Mouse (Mus musculus): ENCODE measurements at regions not wholly inside any gene's neighbourhood (a gene's known extent, or its start where the extent isn't known, plus 50 kb on each side); places are given as distances from the start of the nearest gene placed in this dataset.

DNA sequence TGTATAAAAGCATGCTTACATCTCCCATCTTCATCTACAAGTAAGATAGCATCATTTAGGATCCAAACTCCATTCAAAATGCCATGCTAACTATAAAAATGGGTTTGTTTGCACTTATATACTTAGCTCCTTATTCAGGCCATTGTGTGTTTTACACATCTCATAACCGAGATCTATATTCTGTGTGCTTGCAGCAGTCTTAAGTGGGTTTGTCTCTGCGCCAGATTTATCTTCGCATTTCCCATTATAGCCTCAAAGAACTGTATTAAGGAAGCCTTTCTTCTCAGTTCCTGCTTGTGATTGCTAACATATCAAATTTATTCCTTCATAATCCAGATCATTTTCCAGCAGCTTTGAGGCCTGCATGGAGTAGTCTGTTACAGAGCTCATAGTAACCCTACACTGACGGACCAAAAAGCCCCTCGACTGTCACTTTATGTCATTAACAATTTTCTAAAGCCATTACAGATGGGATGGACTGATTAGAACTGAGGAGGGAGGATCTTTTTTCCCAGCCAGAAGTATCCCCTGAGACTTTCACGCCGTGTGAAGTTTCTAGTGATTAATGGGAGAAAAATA is 607.6 kb downstream of the Gm43517 start:
- Histone ChIP-seq H3K4me3 (ENCODE audit: insufficient read depth, low read length) (no peak overlapping the region), H3K4me1 (ENCODE audit: control insufficient read depth, insufficient read depth, low read length) (no peaks in the 10 kb centered on the region), H3K27ac (ENCODE audit: insufficient read depth, low read length) (no peak overlapping the region)
- TF ChIP-seq CTCF (IDR thresholded peaks at IDR 0.05; ENCODE audit: borderline replicate concordance, insufficient read depth, low read length) (no peak), POLR2A (IDR thresholded peaks at IDR 0.05; ENCODE audit: low read depth, low read length) (no peak)

DNA sequence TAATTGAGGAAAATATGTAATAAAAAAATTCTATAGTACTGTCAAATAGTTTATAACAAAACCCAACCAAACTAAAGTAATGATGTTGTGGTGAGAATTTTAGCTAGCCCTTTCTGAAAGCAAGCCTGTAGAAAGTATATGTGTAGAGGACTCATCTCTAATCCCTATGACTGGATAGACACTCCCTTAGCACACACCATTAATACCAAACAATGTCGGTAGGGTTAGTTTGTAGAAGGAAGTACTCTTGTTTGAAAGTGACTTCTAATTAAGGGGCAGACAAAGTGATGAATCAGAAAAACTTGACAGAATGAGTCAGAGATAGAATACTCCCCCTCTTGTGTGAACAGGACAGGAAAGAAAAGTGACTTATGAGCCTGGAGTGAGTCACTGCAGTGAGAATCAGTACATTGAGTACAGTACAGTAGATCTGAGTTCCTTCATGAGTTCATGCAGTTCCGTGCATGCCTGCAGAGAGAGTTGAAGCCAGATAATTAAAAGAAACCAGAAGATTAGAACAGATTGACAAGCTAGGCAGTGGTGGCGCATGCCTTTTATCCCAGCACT is 610.0 kb downstream of the Prkd1 start:
- no peak for TF ChIP-seq CTCF (IDR thresholded peaks at IDR 0.05; ENCODE audit: borderline replicate concordance, insufficient read depth, low read length)
- Histone ChIP-seq H3K4me3 (ENCODE audit: insufficient read depth, low read length) (no peak overlapping the region), H3K4me1 (ENCODE audit: control insufficient read depth, insufficient read depth, low read length) (no peaks in the 10 kb centered on the region), H3K27ac (ENCODE audit: insufficient read depth, low read length) (no peak overlapping the region)

DNA sequence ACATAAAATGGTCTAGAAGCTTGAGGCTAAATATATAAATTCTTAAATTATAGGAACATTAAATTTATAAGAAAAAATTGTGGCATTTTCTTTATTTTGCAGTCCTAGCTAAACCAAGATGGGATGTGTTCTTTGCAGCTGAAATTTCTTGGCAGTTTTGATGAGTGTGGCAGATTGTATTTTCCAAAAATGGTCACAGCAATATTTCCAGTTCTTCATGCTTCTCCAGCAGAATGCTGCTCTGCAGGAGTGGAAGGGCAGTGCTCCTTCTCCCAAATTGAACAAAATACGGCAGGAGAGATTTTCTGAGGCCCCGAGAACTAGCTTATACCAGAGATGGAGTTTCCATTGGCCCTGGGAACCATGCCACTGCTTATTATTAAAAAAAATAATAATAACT is 587.6 kb downstream of the Prkd1 start:
- Histone ChIP-seq H3K4me1 (ENCODE audit: control insufficient read depth, insufficient read depth, low read length) (no peaks in the 10 kb centered on the region), H3K4me3 (ENCODE audit: insufficient read depth, low read length) (no peak overlapping the region), H3K27ac (ENCODE audit: insufficient read depth, low read length) (no peak overlapping the region)
- TF ChIP-seq POLR2A (IDR thresholded peaks at IDR 0.05; ENCODE audit: low read depth, low read length), result no peak
- TF ChIP-seq CTCF (IDR thresholded peaks at IDR 0.05; ENCODE audit: borderline replicate concordance, insufficient read depth, low read length), result no peak

DNA sequence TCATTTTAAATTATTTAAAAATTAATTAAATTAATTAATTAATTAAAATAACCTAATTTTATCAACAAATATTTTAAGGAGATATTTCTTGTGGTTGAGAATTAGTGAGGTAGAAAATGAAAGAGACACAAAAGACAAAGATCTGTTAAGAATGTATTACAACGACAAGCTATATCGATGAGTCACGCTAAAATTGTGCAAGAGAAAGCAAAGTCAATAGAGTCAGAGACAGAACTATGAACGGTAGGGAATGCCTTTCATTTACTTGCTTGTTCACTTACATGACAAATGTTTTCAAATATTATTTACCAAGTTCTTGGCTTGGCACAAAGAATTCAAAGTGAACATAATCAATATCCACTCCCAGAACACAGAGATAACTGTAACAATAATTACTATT is 582.5 kb downstream of the Prkd1 start:
- Histone ChIP-seq H3K4me3 (ENCODE audit: insufficient read depth, low read length) (no peak overlapping the region), H3K27ac (ENCODE audit: insufficient read depth, low read length) (no peak overlapping the region), H3K4me1 (ENCODE audit: control insufficient read depth, insufficient read depth, low read length) (no peaks in the 10 kb centered on the region)
- no peak for TF ChIP-seq POLR2A (IDR thresholded peaks at IDR 0.05; ENCODE audit: low read depth, low read length)
- no peak for TF ChIP-seq CTCF (IDR thresholded peaks at IDR 0.05; ENCODE audit: borderline replicate concordance, insufficient read depth, low read length)

DNA sequence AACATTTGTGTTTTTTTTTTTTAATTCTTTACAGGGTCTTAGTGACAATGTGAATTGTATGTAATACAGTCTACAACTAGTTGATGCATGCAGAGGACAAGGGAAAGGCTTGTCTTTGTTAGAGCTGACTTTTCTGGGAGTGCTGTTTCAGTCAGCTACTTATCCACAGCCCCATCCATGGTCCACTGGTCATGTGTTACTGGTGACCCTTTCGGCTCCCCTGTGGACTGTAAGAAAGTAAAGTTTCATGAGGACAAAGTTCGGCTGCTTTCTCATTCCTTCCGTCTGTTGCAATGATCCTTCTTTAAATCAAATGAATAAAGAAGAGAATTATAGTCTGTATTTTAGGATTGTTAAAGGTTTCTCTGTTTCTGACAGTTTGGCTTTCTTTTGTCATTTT is 577.1 kb downstream of the Prkd1 start:
- H3K4me1 ChIP-seq (ENCODE audit: control insufficient read depth, insufficient read depth, low read length), result no peaks in the 10 kb centered on the region
- no peak overlapping the region for H3K4me3 ChIP-seq (ENCODE audit: insufficient read depth, low read length)
- TF ChIP-seq CTCF (IDR thresholded peaks at IDR 0.05; ENCODE audit: borderline replicate concordance, insufficient read depth, low read length) (no peak), POLR2A (IDR thresholded peaks at IDR 0.05; ENCODE audit: low read depth, low read length) (no peak)
- no peak overlapping the region for H3K27ac ChIP-seq (ENCODE audit: insufficient read depth, low read length)

DNA sequence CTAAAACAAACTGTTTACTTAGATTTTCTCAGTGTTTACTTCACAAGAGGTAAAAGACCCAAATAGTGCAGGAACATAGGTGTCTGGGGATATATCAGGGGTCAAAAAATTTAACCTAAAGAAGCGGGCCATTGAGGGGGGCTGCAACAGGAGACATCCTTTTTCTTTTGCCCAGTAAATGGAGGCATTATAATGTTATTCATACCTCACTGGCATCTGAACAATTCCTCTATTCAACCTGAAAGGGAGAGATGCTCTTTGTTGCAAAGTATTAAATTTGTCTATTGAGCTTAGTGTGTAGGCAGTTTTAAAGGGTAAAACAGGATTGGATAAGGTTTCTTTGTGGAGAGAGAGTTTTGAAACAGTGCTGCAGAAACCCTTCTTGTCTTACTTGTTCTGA is 576.5 kb downstream of the Prkd1 start:
- TF ChIP-seq CTCF (IDR thresholded peaks at IDR 0.05; ENCODE audit: borderline replicate concordance, insufficient read depth, low read length), result no peak
- no peak for TF ChIP-seq POLR2A (IDR thresholded peaks at IDR 0.05; ENCODE audit: low read depth, low read length)
- Histone ChIP-seq H3K27ac (ENCODE audit: insufficient read depth, low read length) (no peak overlapping the region), H3K4me1 (ENCODE audit: control insufficient read depth, insufficient read depth, low read length) (no peaks in the 10 kb centered on the region), H3K4me3 (ENCODE audit: insufficient read depth, low read length) (no peak overlapping the region)

DNA sequence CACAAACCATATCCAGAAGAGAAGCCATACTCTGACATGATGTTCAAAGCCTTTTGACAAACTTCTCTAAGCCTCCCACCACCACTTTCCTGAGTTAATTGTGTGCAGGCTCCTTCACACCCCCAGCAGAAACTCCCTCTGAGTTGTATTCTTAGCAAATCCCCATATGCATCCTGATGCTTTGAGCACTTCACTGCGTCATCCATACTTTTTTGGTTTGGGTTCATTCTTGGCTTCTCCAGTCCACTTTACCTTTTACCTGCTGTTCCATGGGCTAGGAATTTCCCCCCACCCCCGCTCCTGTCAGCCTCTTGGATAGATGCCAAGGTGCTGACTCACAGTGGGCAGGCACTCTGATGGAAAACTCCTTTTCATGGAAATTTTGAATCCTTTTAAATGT is 575.2 kb downstream of the Prkd1 start:
- Histone ChIP-seq H3K27ac (ENCODE audit: insufficient read depth, low read length) (no peak overlapping the region), H3K4me1 (ENCODE audit: control insufficient read depth, insufficient read depth, low read length) (no peaks in the 10 kb centered on the region), H3K4me3 (ENCODE audit: insufficient read depth, low read length) (no peak overlapping the region)
- TF ChIP-seq POLR2A (IDR thresholded peaks at IDR 0.05; ENCODE audit: low read depth, low read length), result no peak
- TF ChIP-seq CTCF (IDR thresholded peaks at IDR 0.05; ENCODE audit: borderline replicate concordance, insufficient read depth, low read length), result no peak

DNA sequence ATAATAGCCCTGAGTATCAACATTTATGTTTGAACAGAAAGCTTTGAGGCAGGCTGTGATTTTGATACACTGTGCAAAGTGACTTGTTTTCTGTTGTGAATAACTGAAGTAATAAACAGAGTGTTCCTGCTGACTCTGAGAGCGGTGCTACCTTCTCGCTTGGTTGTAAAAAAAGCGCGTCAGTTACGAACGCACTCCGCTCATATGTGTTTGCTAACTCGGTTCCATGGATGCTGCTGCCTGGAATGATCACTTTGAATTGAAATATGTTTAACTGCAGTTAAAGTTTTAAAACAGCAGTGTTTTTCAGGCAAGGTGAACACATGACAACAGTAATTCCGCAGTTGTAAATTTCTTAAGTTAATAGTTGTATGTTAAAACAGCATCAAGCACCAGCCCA is 567.7 kb downstream of the Prkd1 start:
- no peaks in the 10 kb centered on the region for H3K4me1 ChIP-seq (ENCODE audit: control insufficient read depth, insufficient read depth, low read length)
- H3K4me3 ChIP-seq (ENCODE audit: insufficient read depth, low read length), result no peak overlapping the region
- TF ChIP-seq CTCF (IDR thresholded peaks at IDR 0.05; ENCODE audit: borderline replicate concordance, insufficient read depth, low read length) (no peak), POLR2A (IDR thresholded peaks at IDR 0.05; ENCODE audit: low read depth, low read length) (no peak)
- no peak overlapping the region for H3K27ac ChIP-seq (ENCODE audit: insufficient read depth, low read length)

DNA sequence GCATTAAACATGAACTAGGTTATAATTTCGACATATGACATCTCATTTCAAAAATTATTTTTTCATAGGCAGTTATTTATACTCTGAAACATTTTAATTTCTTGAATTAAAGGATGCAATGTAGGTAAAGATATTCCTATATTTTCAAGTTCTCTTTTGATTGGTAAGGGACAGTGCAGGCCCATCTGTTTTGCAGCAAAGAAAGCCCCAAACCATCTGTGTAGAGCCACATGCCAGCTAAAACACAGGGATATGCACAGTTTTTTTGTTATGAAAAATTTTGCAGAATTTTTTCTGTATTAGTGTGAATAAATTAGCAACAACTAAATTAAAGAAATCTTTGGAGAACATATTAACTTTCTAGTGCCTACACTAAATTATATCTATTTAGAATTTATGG is 567.3 kb downstream of the Prkd1 start:
- Histone ChIP-seq H3K4me3 (ENCODE audit: insufficient read depth, low read length) (no peak overlapping the region), H3K27ac (ENCODE audit: insufficient read depth, low read length) (no peak overlapping the region), H3K4me1 (ENCODE audit: control insufficient read depth, insufficient read depth, low read length) (no peaks in the 10 kb centered on the region)
- TF ChIP-seq CTCF (IDR thresholded peaks at IDR 0.05; ENCODE audit: borderline replicate concordance, insufficient read depth, low read length) (no peak), POLR2A (IDR thresholded peaks at IDR 0.05; ENCODE audit: low read depth, low read length) (no peak)

DNA sequence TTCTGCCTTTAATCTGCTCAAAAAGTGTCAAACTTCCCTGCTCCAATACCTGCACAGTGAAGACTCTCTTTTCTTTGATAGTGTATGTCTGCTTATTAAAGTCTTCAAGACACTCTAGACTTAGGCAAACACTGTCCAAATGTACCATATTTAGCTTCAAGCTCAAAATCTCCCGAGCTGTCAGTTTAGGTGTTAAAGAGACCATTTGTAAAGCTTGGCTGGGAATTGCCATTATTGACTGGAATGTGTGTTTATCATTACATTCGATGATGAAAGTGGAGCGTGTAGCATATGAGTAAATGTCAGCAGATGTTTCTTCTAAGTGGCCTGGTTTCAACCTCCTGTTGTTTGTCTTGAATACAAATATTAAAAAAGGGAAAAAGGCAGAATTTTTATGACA is 564.4 kb downstream of the Prkd1 start:
- Histone ChIP-seq H3K27ac (ENCODE audit: insufficient read depth, low read length) (no peak overlapping the region), H3K4me1 (ENCODE audit: control insufficient read depth, insufficient read depth, low read length) (no peaks in the 10 kb centered on the region), H3K4me3 (ENCODE audit: insufficient read depth, low read length) (no peak overlapping the region)
- TF ChIP-seq CTCF (IDR thresholded peaks at IDR 0.05; ENCODE audit: borderline replicate concordance, insufficient read depth, low read length), result no peak
- TF ChIP-seq POLR2A (IDR thresholded peaks at IDR 0.05; ENCODE audit: low read depth, low read length), result no peak
